Mouse (Mus musculus) naive thymus-derived CD4-positive, alpha-beta T cell, adult 2 months (primary cell): ENCODE results near the gene Sec23ip.
"Not testable (repeated sequence)": the region's sequence is repeated elsewhere in the genome, so short reads cannot be mapped to it uniquely, and the experiment has no call there.

Source experiments
- DNase-seq: peaks from one replicate; pipeline ENCODE4 v3.0.0-alpha.2; 2011; ENCODE audit warnings: low read depth

The Sec23ip gene

GRCm38 (mm10) chr7:128744684-128745485 lies at the start of gene Sec23ip:
Gene Sec23ip, plus strand, starts transcription at chr7:128744943.
- DNase-seq: peak; percentile 99

- not testable (repeated sequence) for DNase-seq
Observed at GRCm38 (mm10) chr7:128699959-128700358, 44.8 kb upstream of the Sec23ip start.

- peak; percentile 79 for DNase-seq
Observed at GRCm38 (mm10) chr7:128705735-128706134, 39.0 kb upstream of the Sec23ip start.

- no peak for DNase-seq
Observed at GRCm38 (mm10) chr7:128717991-128718390, 26.8 kb upstream of the Sec23ip start.

GRCm38 (mm10) chr7:128724761-128725160 lies 20.0 kb upstream of the Sec23ip start:
- DNase-seq: peak; percentile 83

GRCm38 (mm10) chr7:128725189-128725588 lies 19.6 kb upstream of the Sec23ip start:
- no peak for DNase-seq

- no peak for DNase-seq
Observed at GRCm38 (mm10) chr7:128726999-128727398, 17.7 kb upstream of the Sec23ip start.

GRCm38 (mm10) chr7:128727701-128728100 lies 17.0 kb upstream of the Sec23ip start:
- no peak for DNase-seq

- DNase-seq: peak; percentile 36
Observed at GRCm38 (mm10) chr7:128728738-128729137, 16.0 kb upstream of the Sec23ip start.

GRCm38 (mm10) chr7:128731585-128731984 lies 13.2 kb upstream of the Sec23ip start:
- DNase-seq: no peak

GRCm38 (mm10) chr7:128738041-128738440 lies 6.7 kb upstream of the Sec23ip start:
- peak; percentile 62 for DNase-seq

- no peak for DNase-seq
Observed at GRCm38 (mm10) chr7:128739116-128739461, 5.7 kb upstream of the Sec23ip start.

GRCm38 (mm10) chr7:128739462-128740277 lies 5.1 kb upstream of the Sec23ip start:
- DNase-seq: peak; percentile 68

- DNase-seq: peak; percentile 95
Observed at GRCm38 (mm10) chr7:128740334-128740733, 4.4 kb upstream of the Sec23ip start, which contains the start of gene Mcmbp. Gene Mcmbp, minus strand, starts transcription at chr7:128740495.

GRCm38 (mm10) chr7:128743898-128744297 lies 845 bp upstream of the Sec23ip start:
- DNase-seq: no peak

GRCm38 (mm10) chr7:128746151-128746550 lies 1.4 kb downstream of the Sec23ip start:
- no peak for DNase-seq

GRCm38 (mm10) chr7:128748758-128749157 lies 4.0 kb downstream of the Sec23ip start:
- no peak for DNase-seq

GRCm38 (mm10) chr7:128750296-128750695 lies 5.6 kb downstream of the Sec23ip start:
- no peak for DNase-seq

- DNase-seq: no peak
Observed at GRCm38 (mm10) chr7:128752012-128752411, 7.3 kb downstream of the Sec23ip start.

- no peak for DNase-seq
Observed at GRCm38 (mm10) chr7:128755396-128755795, 10.7 kb downstream of the Sec23ip start.

- DNase-seq: peak; percentile 45
Observed at GRCm38 (mm10) chr7:128758948-128759347, 14.2 kb downstream of the Sec23ip start.

GRCm38 (mm10) chr7:128766696-128767095 lies 22.0 kb downstream of the Sec23ip start:
- no peak for DNase-seq

GRCm38 (mm10) chr7:128777201-128777600 lies 32.5 kb downstream of the Sec23ip start:
- no peak for DNase-seq
